Mouse (Mus musculus) MEL-GATA-1-ER (cell line): ENCODE data around the gene Socs3.
A peak's percentile ranks its signal among the peaks of the same experiment; 100 is the strongest.

Experiments used
- DNase-seq: peaks from one replicate; pipeline ENCODE4 v3.0.0-alpha.2; 2012; ENCODE audit warnings: low read depth; ENCODE audit errors: extremely low read depth

Socs3 gene

GRCm38 (mm10) chr11:117973569-117973968 lies 3.7 kb upstream of the Socs3 start:
- no peak for DNase-seq

- DNase-seq: no peak
These were observed 3.1 kb upstream of the Socs3 start for GRCm38 (mm10) chr11:117972656-117973558.

- no peak for DNase-seq
These were observed 1.9 kb upstream of the Socs3 start for GRCm38 (mm10) chr11:117971646-117972242.

GRCm38 (mm10) chr11:117971100-117971499 lies 1.3 kb upstream of the Socs3 start:
- no peak for DNase-seq

GRCm38 (mm10) chr11:117969100-117969944 lies 525 bp downstream of the Socs3 start:
- DNase-seq: peak; percentile 84

GRCm38 (mm10) chr11:117968716-117969099 lies 1.1 kb downstream of the Socs3 start:
- no peak for DNase-seq

GRCm38 (mm10) chr11:117968016-117968671 lies 1.7 kb downstream of the Socs3 start:
- no peak for DNase-seq

GRCm38 (mm10) chr11:117967249-117968015 lies 2.4 kb downstream of the Socs3 start:
- no peak for DNase-seq

GRCm38 (mm10) chr11:117966506-117967100 lies 3.2 kb downstream of the Socs3 start:
- DNase-seq: no peak

GRCm38 (mm10) chr11:117965561-117965981 lies 4.3 kb downstream of the Socs3 start:
- DNase-seq: no peak

- DNase-seq: no peak
These were observed 4.8 kb downstream of the Socs3 start for GRCm38 (mm10) chr11:117965052-117965451.

- DNase-seq: no peak
These were observed 5.6 kb downstream of the Socs3 start for GRCm38 (mm10) chr11:117964294-117964693.

GRCm38 (mm10) chr11:117963872-117964271 lies 6.0 kb downstream of the Socs3 start:
- DNase-seq: no peak

GRCm38 (mm10) chr11:117963091-117963793 lies 6.6 kb downstream of the Socs3 start:
- peak; percentile 61 for DNase-seq

GRCm38 (mm10) chr11:117962228-117963067 lies 7.4 kb downstream of the Socs3 start:
- DNase-seq: no peak

GRCm38 (mm10) chr11:117960601-117961000 lies 9.2 kb downstream of the Socs3 start:
- no peak for DNase-seq

GRCm38 (mm10) chr11:117959741-117960381 lies 10.0 kb downstream of the Socs3 start:
- DNase-seq: no peak

- no peak for DNase-seq
These were observed 10.7 kb downstream of the Socs3 start for GRCm38 (mm10) chr11:117959166-117959565.
